ENCODE assay signal across 9 mouse cellular contexts in genomic region chr9:96350010-96350409, GRCm38 (mm10). TPM values are rescaled to one million over a fixed set of nuclear protein-coding genes. Genes with fewer than 3 reads are reported as not detected.
DNase-seq lines count a peak whose midpoint lies in the region; ATAC-seq and TF ChIP-seq lines count a peak whose summit lies in the region.
"Had no signal": no experiment of that assay in that cellular context is flagged by ENCODE, and none has a peak within 500 bp of the region (broad histone marks: within the 10 kb centered on the region; RNA-seq: fewer than 3 reads in every experiment).

No protein-coding gene starts in this region.

- H3K36me3 ChIP-seq in midbrain, embryonic 10.5 days: peaks cover 29% of the 10 kb centered on the region
- H3K36me3 ChIP-seq in midbrain, embryonic 16.5 days (ENCODE audit: control insufficient read depth, insufficient read depth, low read length): no peaks in the 10 kb centered on the region
- H3K36me3 ChIP-seq in stomach, postnatal 0 days (ENCODE audit: control insufficient read depth, insufficient read depth, low read length): 0 out of 2 replicates have a peak, but pooled peaks cover under 1% of the 10 kb centered on the region

- H3K4me3 ChIP-seq in midbrain, embryonic 10.5 days: no peak overlapping the region
- no peak overlapping the region for H3K4me3 ChIP-seq in midbrain, embryonic 16.5 days (ENCODE audit: low read depth, low read length)
- H3K4me3 ChIP-seq in embryonic fibroblast, embryonic 13.5 days (ENCODE audit: insufficient read depth, low read length): no peak overlapping the region
- no peak overlapping the region for H3K4me3 ChIP-seq in stomach, postnatal 0 days (ENCODE audit: low read depth, low read length)
- H3K4me3 ChIP-seq: midbrain, embryonic 12.5 days had no signal

- intact Hi-C loops in heart, postnatal 14 days (cut with DNase I): loop anchor here (1.0 to 5.0 kb wide), 2 partner anchors 87 to 142 kb away; no protein-coding TSS in a partner anchor

- TF ChIP-seq EP300 in stomach, postnatal 0 days (optimal IDR thresholded peaks at IDR 0.05): no peak

- no peak for TF ChIP-seq POLR2A in brain, embryonic 14.5 days (IDR thresholded peaks at IDR 0.05; ENCODE audit: borderline replicate concordance, extremely low read depth, insufficient read depth, insufficient read length, poor library complexity, severe bottlenecking)
- TF ChIP-seq POLR2A in embryonic fibroblast, embryonic 13.5 days (IDR thresholded peaks at IDR 0.05; ENCODE audit: low read depth, low read length): no peak

- 46% methylated on average over 4 of the region's 4 CpGs for WGBS in midbrain, embryonic 10.5 days
- 34% methylated on average over 4 of the region's 4 CpGs for whole genome bisulfite sequencing in midbrain, embryonic 16.5 days
- 27% methylated on average over 4 of the region's 4 CpGs for WGBS in stomach, postnatal 0 days

- peaks cover 6% of the 10 kb centered on the region; the same call in 1 of the 2 replicates for H3K4me1 ChIP-seq in midbrain, embryonic 10.5 days
- H3K4me1 ChIP-seq in midbrain, embryonic 16.5 days (ENCODE audit: control insufficient read depth, insufficient read depth, low read length): peaks cover 2% of the 10 kb centered on the region; the same call in 1 of the 2 replicates
- H3K4me1 ChIP-seq in embryonic fibroblast, embryonic 13.5 days (ENCODE audit: control insufficient read depth, insufficient read depth, low read length): 0 out of 2 replicates have a peak, but pooled peaks cover 2% of the 10 kb centered on the region
- H3K4me1 ChIP-seq in stomach, postnatal 0 days (replicated peaks; ENCODE audit: control insufficient read depth, insufficient read depth): no peaks in the 10 kb centered on the region
- H3K4me1 ChIP-seq: midbrain, embryonic 12.5 days had no signal

- no peak for ATAC-seq in midbrain, embryonic 16.5 days
- peak; percentile 73 for ATAC-seq in stomach, postnatal 0 days (ENCODE audit: low FRiP score, low TSS enrichment)

- no peak overlapping the region for H3K27ac ChIP-seq in midbrain, embryonic 10.5 days (replicated peaks)
- H3K27ac ChIP-seq in midbrain, embryonic 16.5 days (ENCODE audit: low read length): no peak overlapping the region
- peak overlapping the region; percentile 58 for H3K27ac ChIP-seq in embryonic fibroblast, embryonic 13.5 days (ENCODE audit: insufficient read depth, low read length)
- peak overlapping the region; percentile 61 for H3K27ac ChIP-seq in stomach, postnatal 0 days (replicated peaks)

- no peak overlapping the region for H3K9ac ChIP-seq in midbrain, embryonic 16.5 days (ENCODE audit: low read depth, low read length)
- H3K9ac ChIP-seq in stomach, postnatal 0 days (ENCODE audit: low read length): no peak overlapping the region
- H3K9ac ChIP-seq: midbrain, embryonic 12.5 days had no signal

- no peaks in the 10 kb centered on the region for H3K9me3 ChIP-seq in midbrain, embryonic 10.5 days (replicated peaks)
- H3K9me3 ChIP-seq in midbrain, embryonic 16.5 days (replicated peaks; ENCODE audit: control insufficient read depth, low read length, poor library complexity, severe bottlenecking): no peaks in the 10 kb centered on the region
- no peaks in the 10 kb centered on the region for H3K9me3 ChIP-seq in stomach, postnatal 0 days (ENCODE audit: control insufficient read depth, low read length)
- H3K9me3 ChIP-seq: midbrain, embryonic 12.5 days had no signal

- no peak overlapping the region for H3K4me2 ChIP-seq in midbrain, embryonic 16.5 days (ENCODE audit: low read length)
- H3K4me2 ChIP-seq in stomach, postnatal 0 days (replicated peaks; ENCODE audit: low read depth): no peak overlapping the region
- H3K4me2 ChIP-seq: midbrain, embryonic 12.5 days had no signal

- no peaks in the 10 kb centered on the region for H3K27me3 ChIP-seq in midbrain, embryonic 10.5 days (ENCODE audit: low read depth, poor library complexity, severe bottlenecking)
- H3K27me3 ChIP-seq in midbrain, embryonic 16.5 days (ENCODE audit: control insufficient read depth, insufficient read depth, low read depth, low read length): no peaks in the 10 kb centered on the region
- H3K27me3 ChIP-seq in stomach, postnatal 0 days (ENCODE audit: control insufficient read depth, insufficient read depth, low read length): no peaks in the 10 kb centered on the region
- H3K27me3 ChIP-seq: midbrain, embryonic 12.5 days had no signal

- peak; percentile 26 for DNase-seq in midbrain, embryonic 10.5 days (ENCODE audit: low spot score)
- peak; percentile 77 for DNase-seq in brain, embryonic 14.5 days (ENCODE audit: low read depth)
- DNase-seq in heart, postnatal 14 days: peak; percentile 63 to 77
- DNase-seq in layer of hippocampus, postnatal 10 days (ENCODE audit: low spot score in 2 of 2): peak; percentile 57 to 65
- DNase-seq in mesoderm, embryonic 11.5 days (ENCODE audit: low read depth, low spot score): peak; percentile 59
- peak; percentile 58 for DNase-seq in stomach, postnatal 0 days (ENCODE audit: low spot score)

- peak; percentile 72; the same call in 1 of the 2 replicates for TF ChIP-seq CTCF in brain, embryonic 14.5 days (IDR thresholded peaks at IDR 0.05; ENCODE audit: borderline replicate concordance, extremely low read depth, insufficient read depth, insufficient read length)
- TF ChIP-seq CTCF in embryonic fibroblast, embryonic 13.5 days (IDR thresholded peaks at IDR 0.05; ENCODE audit: borderline replicate concordance, insufficient read depth, low read length): peak; percentile 13; the same call in 1 of the 2 replicates
- peak; percentile 83 for TF ChIP-seq CTCF in stomach, postnatal 0 days (IDR thresholded peaks at IDR 0.05; ENCODE audit: low read depth)

RNA-seq across cellular contexts. Expression of gene Atp1b3, which starts 14.2 kb away (rescaled TPM):
- polyA plus RNA-seq in midbrain, embryonic 10.5 days (2016; fragmentation: Nextera tagmentation; extraction: Ambion mirVana): 175 and 184 TPM in 2 replicates
- polyA plus RNA-seq in midbrain, embryonic 16.5 days (2015; fragmentation: Nextera tagmentation; extraction: Ambion mirVana): 176 and 181 TPM in 2 replicates
- 68.3 and 96.6 TPM in 2 replicates for polyA plus RNA-seq in brain, embryonic 14.5 days (2012; rRNA removed)
- 102 and 128 TPM in 2 replicates for polyA plus RNA-seq in embryonic fibroblast, embryonic 13.5 days (2011; ENCODE audit: insufficient read length, low read depth, missing spikeins)
- 10 to 100 TPM; 70.8 to 72.2 TPM for total RNA-seq in heart, postnatal 14 days (2021)
- 100 to 1,000 TPM in 1 of 2 experiments, 10 to 100 TPM in 1; 95.0 to 100 TPM for total RNA-seq in layer of hippocampus, postnatal 10 days (2021)
- polyA plus RNA-seq in stomach, postnatal 0 days (2015; fragmentation: Nextera tagmentation; extraction: Ambion mirVana): 143 TPM in 2 replicates

Comparison
In these comparisons a context has a peak if more than half of its experiments do, and no peak if none do; other contexts are left out.
1. DNase-seq: peak in every context shown above with its lines; median percentile 77 in brain, embryonic 14.5 days; 70 in heart, postnatal 14 days; 61 in layer of hippocampus, postnatal 10 days; 59 in mesoderm, embryonic 11.5 days; 58 in stomach, postnatal 0 days; 26 in midbrain, embryonic 10.5 days.
2. H3K27ac ChIP-seq: peak in embryonic fibroblast, embryonic 13.5 days (single experiment) and stomach, postnatal 0 days (single experiment); none in midbrain, embryonic 10.5 days (single experiment) and midbrain, embryonic 16.5 days (single experiment).
3. CTCF ChIP-seq: peak in every context shown above with its lines; median percentile 83 in stomach, postnatal 0 days; 72 in brain, embryonic 14.5 days; 13 in embryonic fibroblast, embryonic 13.5 days.